Mouse (Mus musculus) brain, embryonic 14.5 days (tissue): Measurements from ENCODE around the gene Vcan.

ENCODE experiments used
- CTCF ChIP-seq: fragments of 200-500 bp; IDR thresholded peaks from 2 replicates; pipeline ENCODE4 v1.5.1; 2012; ENCODE audit warnings: inconsistent platforms, mild to moderate bottlenecking, moderate library complexity, borderline replicate concordance; ENCODE audit not compliant: insufficient read depth, insufficient read length; ENCODE audit errors: extremely low read depth
- POLR2A ChIP-seq: fragments of 200-500 bp; IDR thresholded peaks from 2 replicates; pipeline ENCODE4 v1.6.1; 2012; ENCODE audit warnings: mild to moderate bottlenecking, inconsistent platforms, borderline replicate concordance; ENCODE audit not compliant: poor library complexity, insufficient read depth, insufficient read length, severe bottlenecking; ENCODE audit errors: extremely low read depth

- TF ChIP-seq CTCF (no peak), POLR2A (no peak)
Observed at GRCm38 (mm10) chr13:89692597-89692996, 49.7 kb downstream of the Vcan start.
